Mouse (Mus musculus) liver, embryonic 14.5 days (tissue): ENCODE data around the gene Pcnx2.

ENCODE experiments used
- CTCF ChIP-seq: IDR thresholded peaks from 2 replicates; pipeline ENCODE4 v1.5.1; 2016; ENCODE audit warnings: antibody characterized with exemption, low read depth, control low read depth
- EP300 ChIP-seq: IDR thresholded peaks from 2 replicates; pipeline ENCODE4 v1.6.1; 2016; ENCODE audit warnings: antibody characterized with exemption, low read depth

DNA sequence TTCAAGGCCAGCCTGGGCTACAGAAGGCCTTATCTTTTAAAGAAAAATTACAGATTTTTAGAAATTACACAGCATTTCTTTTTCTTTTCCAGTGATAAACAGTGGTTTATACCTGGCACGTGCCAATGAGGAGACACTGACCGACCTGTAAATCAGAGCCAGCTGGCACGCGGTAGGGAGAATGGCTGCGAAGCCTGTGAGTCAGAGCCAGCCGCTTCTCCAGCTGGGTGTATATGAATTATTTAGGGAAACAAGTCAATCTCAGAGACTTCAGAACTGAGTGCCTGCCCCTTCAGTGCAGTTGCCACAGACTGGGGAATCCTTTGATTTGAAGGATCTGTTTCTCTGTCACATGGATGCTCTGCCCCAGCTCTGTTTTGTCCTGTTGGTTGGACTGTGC lies 33.7 kb upstream of the Pcnx2 start:
- no peak for TF ChIP-seq EP300
- TF ChIP-seq CTCF: no peak
